Mouse (Mus musculus): ENCODE measurements at regions not wholly inside any gene's neighbourhood (a gene's known extent, or its start where the extent isn't known, plus 50 kb on each side); places are given as distances from the start of the nearest gene placed in this dataset.
"Not testable (repeated sequence)": the region's sequence is repeated elsewhere in the genome, so short reads cannot be mapped to it uniquely, and the experiment has no call there.

- not testable (repeated sequence) for TF ChIP-seq CTCF (IDR thresholded peaks at IDR 0.05; ENCODE audit: insufficient read depth, low read length); POLR2A (IDR thresholded peaks at IDR 0.05; ENCODE audit: borderline replicate concordance, extremely low read depth, low read depth, low read length)
Measured at GRCm38 (mm10) chr6:67698952-67699351, 163.4 kb upstream of the Tacstd2 start.
